Mouse (Mus musculus) yolk sac, embryonic 10.5 days (tissue): Measurements from ENCODE around the gene Cyp8b1.

Experiments
- DNase-seq: peaks from one replicate; pipeline ENCODE4 v3.0.0-alpha.2; 2017; ENCODE audit warnings: low spot score

Gene Cyp8b1

DNA sequence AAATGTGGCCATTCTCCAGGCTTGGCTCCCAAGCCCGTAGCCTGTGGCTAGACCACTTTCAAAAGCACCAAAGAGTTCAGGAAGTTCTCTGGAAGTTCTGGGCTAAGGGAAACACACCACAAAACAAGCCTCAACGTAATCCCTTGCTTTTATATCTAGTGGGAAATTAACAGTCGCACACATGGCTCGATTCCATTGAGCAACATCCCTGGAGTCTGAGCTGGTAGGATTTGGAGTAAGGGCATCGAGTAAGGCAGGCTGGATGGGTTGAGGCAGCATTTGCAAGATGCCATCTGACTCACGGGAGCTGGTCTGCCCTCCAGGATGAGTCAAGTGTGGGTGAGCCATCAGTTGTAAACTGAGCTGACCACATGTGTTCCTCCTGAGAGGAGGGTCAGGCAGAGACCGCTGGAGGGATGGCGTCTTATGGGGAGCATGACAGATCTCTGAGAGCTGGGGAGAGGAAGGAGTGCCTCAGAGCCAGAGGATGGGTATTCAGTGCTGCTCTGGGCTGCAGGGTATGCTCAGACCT is 1.8 kb downstream of the Cyp8b1 start:
- no peak for DNase-seq

GRCm38 (mm10) chr9:121912786-121913185 is 3.3 kb downstream of the Cyp8b1 start:
- DNase-seq = no peak

- no peak for DNase-seq
Observed at GRCm38 (mm10) chr9:121911196-121911595, 4.9 kb downstream of the Cyp8b1 start.

DNA sequence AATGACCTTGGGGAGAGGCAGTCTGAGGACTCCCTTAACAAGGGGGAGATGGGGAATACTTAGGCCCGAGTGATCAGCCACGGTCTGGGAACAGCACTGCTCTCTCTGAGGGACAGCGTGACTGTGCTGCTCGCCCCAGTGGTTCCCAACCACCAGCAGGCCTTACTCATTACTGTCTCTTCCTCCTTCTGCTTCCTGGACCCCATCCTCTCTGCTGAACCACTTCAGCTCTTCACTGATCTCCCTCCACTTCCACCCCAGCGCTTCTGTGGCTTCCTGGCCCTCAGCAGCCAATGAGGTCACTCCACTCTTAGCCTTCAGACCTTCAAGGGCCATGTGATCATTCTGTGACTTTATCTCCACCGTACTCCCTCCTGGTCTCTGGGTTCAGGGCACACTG is 6.5 kb downstream of the Cyp8b1 start:
- DNase-seq = no peak

- no peak for DNase-seq
Observed at GRCm38 (mm10) chr9:121908321-121908720, 7.8 kb downstream of the Cyp8b1 start.

GRCm38 (mm10) chr9:121907356-121908070 is 8.6 kb downstream of the Cyp8b1 start:
- no peak for DNase-seq

DNA sequence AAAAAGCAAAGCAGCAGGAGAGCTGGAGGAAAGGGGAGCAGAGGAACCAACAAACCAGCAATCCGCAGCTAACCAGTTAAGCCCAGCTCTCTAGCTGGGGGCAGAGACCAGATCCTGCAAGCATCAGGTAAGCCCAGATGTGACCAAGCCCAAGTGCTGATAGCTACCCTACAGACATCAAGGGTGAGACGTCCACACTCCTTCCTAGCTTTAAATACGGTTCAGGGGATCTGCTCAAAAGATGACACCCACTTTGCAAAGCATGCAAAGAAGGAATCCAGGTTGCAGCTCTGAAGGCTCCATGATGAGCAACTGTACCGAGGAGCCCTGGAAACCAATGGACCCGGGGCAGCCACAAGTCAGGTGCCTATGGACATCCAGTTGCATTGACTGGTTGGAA is 9.6 kb downstream of the Cyp8b1 start:
- DNase-seq = no peak

GRCm38 (mm10) chr9:121905556-121906185 is 10.4 kb downstream of the Cyp8b1 start:
- DNase-seq = no peak

GRCm38 (mm10) chr9:121904946-121905345 is 11.2 kb downstream of the Cyp8b1 start:
- no peak for DNase-seq

DNA sequence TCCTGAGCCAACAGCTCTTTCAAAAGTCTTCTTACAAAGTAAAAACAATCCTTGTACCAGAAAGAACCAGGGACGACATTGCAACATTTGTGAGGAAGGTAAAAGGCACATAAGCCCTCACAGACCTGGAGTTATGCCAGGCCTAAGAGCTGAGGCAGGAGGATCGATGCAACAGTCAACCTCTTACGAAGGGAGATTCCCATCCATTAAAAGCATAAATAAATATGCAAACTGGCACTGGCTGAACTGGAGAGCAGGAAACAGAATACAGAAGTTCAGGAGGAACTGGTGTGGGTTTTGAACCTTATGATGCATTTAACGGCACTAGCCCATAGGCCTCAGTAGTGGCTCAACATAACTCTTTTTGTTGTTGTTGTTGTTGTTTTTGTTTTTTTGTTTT is 11.8 kb downstream of the Cyp8b1 start:
- DNase-seq = no peak

- DNase-seq = no peak
Observed at GRCm38 (mm10) chr9:121903476-121904305, 12.4 kb downstream of the Cyp8b1 start.

- no peak for DNase-seq
Observed at GRCm38 (mm10) chr9:121901710-121902700, 14.1 kb downstream of the Cyp8b1 start.

DNA sequence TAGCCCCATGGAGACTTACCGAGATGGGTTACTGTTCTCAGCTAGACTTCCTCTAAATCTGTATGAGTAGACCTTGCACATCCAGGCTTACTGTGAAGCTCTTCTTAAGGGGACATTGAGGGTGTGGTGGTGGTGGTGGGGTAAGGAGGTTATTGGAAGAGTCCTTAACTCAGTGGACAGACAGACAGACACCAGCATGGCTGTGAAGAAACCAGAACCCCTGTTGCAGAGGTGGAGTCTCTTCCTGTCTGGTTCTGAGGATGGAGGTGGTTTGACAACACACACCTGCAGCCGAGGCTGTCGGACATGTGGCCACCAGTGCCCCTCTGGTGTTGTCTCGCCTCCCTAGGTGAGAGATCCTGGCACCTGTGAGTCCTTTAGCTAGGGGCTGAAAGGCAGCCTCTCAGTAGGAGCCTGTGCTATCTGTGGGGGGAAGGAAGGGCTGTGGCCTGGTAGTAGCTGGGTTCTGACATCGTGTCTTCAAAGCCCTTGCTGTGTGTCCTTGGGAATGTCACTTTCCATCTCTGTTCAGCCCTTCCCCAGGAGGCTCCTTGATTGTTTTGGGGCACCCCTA is 15.7 kb downstream of the Cyp8b1 start:
- no peak for DNase-seq

GRCm38 (mm10) chr9:121899306-121899705 is 16.8 kb downstream of the Cyp8b1 start:
- no peak for DNase-seq

GRCm38 (mm10) chr9:121898245-121898644 is 17.9 kb downstream of the Cyp8b1 start, which contains the start of gene Ackr2:
Gene Ackr2 (plus strand): TSS chr9:121898355.
- DNase-seq = no peak

DNA sequence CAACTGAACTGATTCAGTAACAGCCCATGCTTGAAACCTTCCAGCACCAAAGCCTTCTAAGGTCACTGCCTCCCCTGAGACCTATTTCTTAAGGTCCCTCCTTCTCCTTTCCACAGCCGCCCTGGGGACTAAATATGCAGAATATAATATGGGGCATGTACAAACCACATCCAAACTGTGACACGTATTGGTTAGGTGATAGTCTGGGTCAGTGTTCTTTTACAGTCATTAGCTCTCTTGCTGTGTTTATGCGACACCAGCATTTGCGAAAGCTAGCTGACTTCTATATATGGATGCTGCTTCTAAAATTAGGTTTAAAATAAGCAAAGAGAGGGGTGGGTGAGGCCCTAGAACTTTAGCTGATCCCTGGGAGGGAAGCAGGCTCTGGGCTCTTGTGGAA is 19.3 kb downstream of the Cyp8b1 start:
- DNase-seq = no peak

DNA sequence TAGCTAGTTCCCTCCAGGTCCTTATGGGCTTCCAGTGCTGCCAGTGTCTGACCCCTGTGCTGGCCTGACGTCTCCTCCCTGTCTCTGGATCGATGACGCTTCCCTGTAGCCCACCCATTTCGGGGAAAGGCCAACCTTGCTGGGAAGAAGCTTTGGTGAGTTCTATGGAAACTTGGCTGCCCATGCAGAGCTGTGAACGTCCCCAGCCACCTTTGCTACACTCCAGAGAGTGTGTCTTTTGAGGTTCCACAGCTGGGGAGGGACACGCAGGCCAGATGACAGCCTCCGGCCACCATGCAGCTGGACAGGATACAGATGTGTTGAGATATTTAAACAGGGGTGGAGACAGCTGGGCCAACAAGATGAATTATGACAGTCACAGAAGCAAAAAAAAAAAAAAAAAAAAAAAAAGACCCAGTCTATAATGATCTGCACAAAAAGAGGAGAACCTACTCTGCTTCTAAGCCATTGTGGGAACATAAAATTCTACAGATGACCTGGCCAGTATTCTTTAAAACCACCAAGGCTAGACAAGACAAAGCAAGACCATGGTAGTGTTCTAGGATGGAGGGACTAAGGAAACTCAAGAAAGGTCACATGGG is 20.6 kb downstream of the Cyp8b1 start:
- DNase-seq = no peak

GRCm38 (mm10) chr9:121894447-121894846 is 21.7 kb downstream of the Cyp8b1 start:
- no peak for DNase-seq

- DNase-seq = no peak
Observed at GRCm38 (mm10) chr9:121892057-121892687, 23.9 kb downstream of the Cyp8b1 start.

DNA sequence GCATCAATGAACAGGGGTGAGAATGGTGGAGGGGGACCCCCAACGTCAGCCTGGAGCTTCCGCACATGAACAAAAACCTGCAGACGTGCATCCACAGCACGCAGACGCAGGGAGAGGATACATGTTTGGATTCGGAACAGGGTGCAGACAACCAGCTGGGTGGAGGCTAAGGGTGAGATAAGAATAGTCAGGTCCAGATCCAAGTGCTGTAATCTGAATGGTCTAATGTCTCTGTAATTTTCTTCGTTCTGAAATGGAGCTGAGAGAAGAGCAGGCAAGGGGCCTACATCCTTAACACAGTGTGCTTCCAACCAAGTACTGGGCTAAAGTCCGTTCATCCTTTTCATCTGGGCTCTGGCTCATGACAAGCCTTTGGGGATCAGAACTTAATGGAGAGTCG is 24.8 kb downstream of the Cyp8b1 start:
- DNase-seq = no peak
